In genomic region chr1:60970846-60971245, GRCm38 (mm10) we compare ENCODE assay signal across 30 mouse cellular contexts. TPM values are rescaled to one million over a fixed set of nuclear protein-coding genes. Genes with fewer than 3 reads are reported as not detected.
A peak's percentile ranks its signal among the peaks of the same experiment; 100 is the strongest.
DNase-seq lines count a peak whose midpoint lies in the region; ATAC-seq and TF ChIP-seq lines count a peak whose summit lies in the region.
"Had no signal": no experiment of that assay in that cellular context is flagged by ENCODE, and none has a peak within 500 bp of the region (broad histone marks: within the 10 kb centered on the region; RNA-seq: fewer than 3 reads in every experiment).

No protein-coding gene starts in this region.

- no peaks in the 10 kb centered on the region for H3K9me3 ChIP-seq in midbrain, embryonic 11.5 days (ENCODE audit: control insufficient read depth, low read length)
- no peaks in the 10 kb centered on the region for H3K9me3 ChIP-seq in midbrain, embryonic 14.5 days (ENCODE audit: control insufficient read depth, low read length)
- H3K9me3 ChIP-seq: embryonic facial prominence, embryonic 13.5 days; forebrain, embryonic 12.5 days; heart, embryonic 13.5 days; hindbrain, embryonic 13.5 days; kidney, embryonic 15.5 days; limb, embryonic 12.5 days; midbrain, embryonic 10.5 days; neural tube, embryonic 12.5 days had no signal

- H3K27ac ChIP-seq in heart, adult 2 months: no peak overlapping the region
- H3K27ac ChIP-seq in midbrain, embryonic 11.5 days (ENCODE audit: low read depth, low read length): no peak overlapping the region
- no peak overlapping the region for H3K27ac ChIP-seq in midbrain, embryonic 14.5 days (replicated peaks; ENCODE audit: low read depth, low read length)
- H3K27ac ChIP-seq: embryonic facial prominence, embryonic 13.5 days; forebrain, embryonic 12.5 days; heart, embryonic 13.5 days; hindbrain, embryonic 13.5 days; kidney, embryonic 15.5 days; limb, embryonic 12.5 days; macrophage; midbrain, embryonic 10.5 days; neural tube, embryonic 12.5 days had no signal

- ATAC-seq in midbrain, embryonic 11.5 days (ENCODE audit: low FRiP score): no peak
- no peak for ATAC-seq in midbrain, embryonic 14.5 days (ENCODE audit: low FRiP score, low TSS enrichment)
- ATAC-seq: intestine, embryonic 16.5 days; liver, postnatal 0 days; lung, postnatal 0 days had no signal

- no peak overlapping the region for H3K9ac ChIP-seq in heart, adult 2 months (ENCODE audit: low read depth, low read length)
- no peak overlapping the region for H3K9ac ChIP-seq in midbrain, embryonic 11.5 days (ENCODE audit: low read length)
- no peak overlapping the region for H3K9ac ChIP-seq in midbrain, embryonic 14.5 days (replicated peaks; ENCODE audit: low read length)
- H3K9ac ChIP-seq: embryonic facial prominence, embryonic 13.5 days; forebrain, embryonic 12.5 days; heart, embryonic 13.5 days; hindbrain, embryonic 13.5 days; kidney, embryonic 15.5 days; limb, embryonic 12.5 days; liver, postnatal 0 days; neural tube, embryonic 12.5 days had no signal

- H3K4me1 ChIP-seq in heart, adult 2 months (ENCODE audit: control insufficient read depth, insufficient read depth, low read length): no peaks in the 10 kb centered on the region
- H3K4me1 ChIP-seq in midbrain, embryonic 11.5 days (ENCODE audit: control insufficient read depth, insufficient read depth, low read length): no peaks in the 10 kb centered on the region
- no peaks in the 10 kb centered on the region for H3K4me1 ChIP-seq in midbrain, embryonic 14.5 days (ENCODE audit: control insufficient read depth, insufficient read depth, low read length)
- H3K4me1 ChIP-seq: forebrain, embryonic 12.5 days; hindbrain, embryonic 13.5 days; neural tube, embryonic 12.5 days had no signal

- no peak for TF ChIP-seq EP300 in heart, adult 2 months (IDR thresholded peaks at IDR 0.05; ENCODE audit: insufficient read depth, low read depth, low read length)

- no peaks in the 10 kb centered on the region for H3K79me2 ChIP-seq in heart, adult 2 months (replicated peaks; ENCODE audit: control insufficient read depth, insufficient read depth, low read length)

- H3K27me3 ChIP-seq in heart, adult 2 months (ENCODE audit: control insufficient read depth, insufficient read depth, low read length): no peaks in the 10 kb centered on the region
- no peaks in the 10 kb centered on the region for H3K27me3 ChIP-seq in midbrain, embryonic 11.5 days (ENCODE audit: control insufficient read depth, insufficient read depth, low read length)
- H3K27me3 ChIP-seq in midbrain, embryonic 14.5 days (ENCODE audit: control insufficient read depth, insufficient read depth, low read length): no peaks in the 10 kb centered on the region
- H3K27me3 ChIP-seq: embryonic facial prominence, embryonic 13.5 days; forebrain, embryonic 12.5 days; heart, embryonic 13.5 days; hindbrain, embryonic 13.5 days; kidney, embryonic 15.5 days; limb, embryonic 12.5 days; neural tube, embryonic 12.5 days had no signal

- TF ChIP-seq CTCF in heart, adult 2 months (IDR thresholded peaks at IDR 0.05): peak; percentile 20; the same call in 1 of the 2 replicates

- intact Hi-C loops in heart, adult 2 months (cut with DNase I): no loop called here

- H3K4me2 ChIP-seq in midbrain, embryonic 11.5 days: no peak overlapping the region
- no peak overlapping the region for H3K4me2 ChIP-seq in midbrain, embryonic 14.5 days (ENCODE audit: low read length)
- H3K4me2 ChIP-seq: embryonic facial prominence, embryonic 13.5 days; forebrain, embryonic 12.5 days; heart, embryonic 13.5 days; hindbrain, embryonic 13.5 days; kidney, embryonic 15.5 days; limb, embryonic 12.5 days; liver, embryonic 11.5 days; neural tube, embryonic 12.5 days had no signal

- no peak for DNase-seq in heart, adult 2 months
- DNase-seq in heart, adult 11 months: no peak
- DNase-seq in midbrain, embryonic 11.5 days (ENCODE audit: low spot score, missing footprints): peak; percentile 47
- no peak for DNase-seq in midbrain, embryonic 14.5 days
- peak; percentile 65 for DNase-seq in induced T-regulatory cell, adult 2 months (ENCODE audit: low read depth)
- no peak for DNase-seq in thymus, postnatal 25 days
- no peak for DNase-seq in gastrocnemius, postnatal 4 days (ENCODE audit: low spot score in 2 of 2)
- DNase-seq: adrenal gland, postnatal 10 days; cerebellum, adult 2 months; cerebellum, postnatal 25 days; gastrocnemius, postnatal 10 days; heart, adult 18-20 months; heart, postnatal 14 days; liver, postnatal 0 days; retina, postnatal 1 day; thymus, postnatal 36 days had no signal

- no peak for TF ChIP-seq POLR2A in heart, adult 2 months (IDR thresholded peaks at IDR 0.05; ENCODE audit: insufficient read depth, low read depth, low read length)

- H3K36me3 ChIP-seq in heart, adult 2 months (ENCODE audit: control insufficient read depth, insufficient read depth, low read length): no peaks in the 10 kb centered on the region
- no peaks in the 10 kb centered on the region for H3K36me3 ChIP-seq in midbrain, embryonic 11.5 days (ENCODE audit: control insufficient read depth, insufficient read depth, low read length)
- H3K36me3 ChIP-seq in midbrain, embryonic 14.5 days (ENCODE audit: control insufficient read depth, insufficient read depth, low read length): no peaks in the 10 kb centered on the region
- H3K36me3 ChIP-seq: embryonic facial prominence, embryonic 13.5 days; forebrain, embryonic 12.5 days; heart, embryonic 13.5 days; hindbrain, embryonic 13.5 days; kidney, embryonic 15.5 days; limb, embryonic 12.5 days; midbrain, embryonic 10.5 days; neural tube, embryonic 12.5 days had no signal

- no peak overlapping the region for H3K4me3 ChIP-seq in heart, adult 2 months
- no peak overlapping the region for H3K4me3 ChIP-seq in midbrain, embryonic 11.5 days (ENCODE audit: low read depth, low read length)
- H3K4me3 ChIP-seq in midbrain, embryonic 14.5 days (replicated peaks; ENCODE audit: low read depth, low read length): no peak overlapping the region
- H3K4me3 ChIP-seq: embryonic facial prominence, embryonic 13.5 days; erythroblast, embryonic 14.5 days; forebrain, embryonic 12.5 days; heart, embryonic 13.5 days; hindbrain, embryonic 13.5 days; kidney, embryonic 15.5 days; limb, embryonic 12.5 days; midbrain, embryonic 10.5 days; neural tube, embryonic 12.5 days had no signal

- 67% methylated on average over 1 of the region's 1 CpGs for WGBS in heart, adult 2 months
- 85% methylated on average over 1 of the region's 1 CpGs for WGBS in midbrain, embryonic 11.5 days
- WGBS in midbrain, embryonic 14.5 days: 77% methylated on average over 1 of the region's 1 CpGs

RNA-seq across cellular contexts. Expression of gene Icos, which starts 6.9 kb away (rescaled TPM):
- under 1 TPM; 0.18 TPM for total RNA-seq in heart, adult 2 months (2021)
- polyA plus RNA-seq in heart, adult 2 months (2012; rRNA removed): 0.21 and 0.44 TPM in 2 replicates
- 0.04 and 0.10 TPM in 2 replicates for polyA plus RNA-seq in midbrain, embryonic 11.5 days (2014; fragmentation: Nextera tagmentation; extraction: Ambion mirVana)
- not detected in 2 replicates for polyA plus RNA-seq in midbrain, embryonic 14.5 days (2014; fragmentation: Nextera tagmentation; extraction: Ambion mirVana)
- total RNA-seq in gastrocnemius, postnatal 4 days (2021): under 1 TPM; 0.08 to 0.15 TPM
- total RNA-seq: layer of hippocampus, postnatal 25 days had no signal
- polyA plus RNA-seq: cerebellum, adult 2 months; erythroblast, embryonic 14.5 days had no signal

Comparison
In these comparisons a context has a peak if more than half of its experiments do, and no peak if none do; other contexts are left out.
1. DNase-seq: peak in midbrain, embryonic 11.5 days (single experiment) and induced T-regulatory cell, adult 2 months (single experiment); none in heart, adult 2 months (0 of 2), heart, adult 11 months (single experiment), midbrain, embryonic 14.5 days (single experiment), thymus, postnatal 25 days (single experiment) and gastrocnemius, postnatal 4 days (0 of 2).